Mouse (Mus musculus): ENCODE measurements at regions not wholly inside any gene's neighbourhood (a gene's known extent, or its start where the extent isn't known, plus 50 kb on each side); places are given as distances from the start of the nearest gene placed in this dataset.
A peak's percentile ranks its signal among the peaks of the same experiment; 100 is the strongest.

DNA sequence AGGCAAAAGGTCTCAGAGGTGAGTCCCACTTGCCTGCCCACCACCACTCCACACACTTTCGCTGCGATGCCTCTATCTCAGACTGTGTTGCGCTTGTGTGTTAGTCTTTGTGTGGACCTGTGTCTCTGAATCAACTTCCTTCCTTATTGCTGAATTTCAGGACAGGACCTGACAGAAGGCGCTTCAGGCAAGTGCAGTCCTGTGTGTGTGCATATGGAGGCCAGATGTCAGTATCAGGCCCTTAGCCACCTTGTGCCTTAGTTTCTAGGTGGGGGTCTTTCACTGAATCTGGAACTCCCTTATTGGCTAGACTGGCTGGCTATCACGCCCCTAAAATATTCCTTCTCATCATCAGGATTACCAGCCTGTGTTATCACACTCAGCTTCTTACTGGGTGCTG is 391.6 kb upstream of the Zmiz1 start:
- DNase-seq, result no peak

GRCm38 (mm10) chr14:25068430-25068829 is 390.6 kb upstream of the Zmiz1 start:
- DNase-seq, result peak; percentile 82

DNA sequence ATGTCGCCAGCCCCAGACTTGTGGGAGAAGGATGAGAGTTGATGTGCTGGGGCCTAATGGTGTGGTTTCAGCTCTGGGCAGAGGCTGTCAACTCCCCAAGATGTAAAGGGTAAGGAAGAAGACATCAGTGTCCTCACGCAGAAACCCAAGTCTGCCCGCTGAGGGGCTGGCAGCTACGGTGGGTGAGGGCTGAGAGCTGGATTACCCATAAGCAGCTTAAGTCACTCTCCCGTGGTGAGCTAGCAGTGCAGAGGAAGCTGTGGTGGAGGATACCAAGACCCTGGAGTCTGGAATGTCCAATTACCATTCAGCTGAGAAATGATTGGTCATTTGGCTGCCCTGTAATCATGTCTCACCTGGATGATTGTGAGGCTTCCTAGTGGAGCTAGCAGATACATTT is 385.8 kb upstream of the Zmiz1 start:
- DNase-seq, result no peak

DNA sequence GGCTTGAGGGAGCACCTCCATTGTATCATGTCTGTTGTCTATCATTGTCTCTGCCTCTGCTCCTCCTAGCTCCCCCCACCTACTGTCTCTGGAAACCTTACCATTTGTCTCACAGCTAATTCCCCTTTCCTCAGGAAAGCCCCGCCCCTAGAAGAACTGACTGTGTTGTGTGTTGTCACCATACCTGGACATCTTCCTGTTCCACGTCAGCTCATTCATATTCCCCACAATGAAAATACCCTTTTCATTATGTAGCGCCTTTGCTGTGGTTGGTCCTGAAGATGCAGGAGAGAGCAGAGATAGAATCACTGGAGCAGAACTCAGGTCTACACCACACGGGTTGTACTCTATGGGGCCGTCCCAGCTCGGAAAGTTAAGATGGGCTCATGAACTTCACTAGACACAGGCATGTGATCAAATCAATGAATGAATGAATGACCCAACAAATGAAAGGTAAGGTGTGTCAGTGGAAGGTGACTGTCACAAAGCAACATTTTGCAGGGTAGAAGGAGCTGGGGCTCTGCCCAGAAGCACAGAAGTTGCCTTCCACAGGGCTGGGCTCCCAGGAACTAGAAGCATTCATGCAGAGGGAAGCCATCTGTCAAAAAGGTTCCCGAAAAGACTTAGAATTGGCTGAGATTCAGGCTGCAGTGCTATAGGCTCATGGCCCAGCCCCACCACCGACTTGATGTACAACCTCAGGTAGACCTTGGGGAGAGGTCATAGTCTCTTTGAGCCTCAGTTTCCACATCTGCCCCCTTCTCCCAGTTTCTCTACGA is 384.8 kb upstream of the Zmiz1 start:
- DNase-seq, result no peak

- no peak for DNase-seq
Observed at GRCm38 (mm10) chr14:25074891-25075290, 384.1 kb upstream of the Zmiz1 start.

GRCm38 (mm10) chr14:25080431-25080830 is 378.6 kb upstream of the Zmiz1 start:
- no peak for DNase-seq

DNA sequence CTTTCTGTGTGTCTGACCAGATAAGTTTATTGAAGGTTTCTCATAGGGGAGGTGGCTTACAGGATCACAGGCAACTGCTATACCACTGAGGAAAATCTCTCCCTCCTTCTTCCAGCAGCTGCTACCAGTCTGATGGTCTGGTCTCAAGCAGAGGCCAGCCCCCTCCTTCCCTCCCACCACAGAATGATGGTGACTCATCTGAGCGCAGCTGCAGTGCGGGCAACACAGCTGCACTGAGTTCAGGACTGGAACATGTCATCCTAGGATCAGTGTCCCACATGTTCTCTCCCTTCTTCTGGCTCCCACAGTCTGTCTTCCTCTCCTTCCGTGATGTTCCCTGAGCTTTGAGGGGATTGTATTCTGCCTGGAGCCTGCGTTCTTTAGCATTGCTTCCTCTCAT is 375.1 kb upstream of the Zmiz1 start:
- DNase-seq, result peak; percentile 14

DNA sequence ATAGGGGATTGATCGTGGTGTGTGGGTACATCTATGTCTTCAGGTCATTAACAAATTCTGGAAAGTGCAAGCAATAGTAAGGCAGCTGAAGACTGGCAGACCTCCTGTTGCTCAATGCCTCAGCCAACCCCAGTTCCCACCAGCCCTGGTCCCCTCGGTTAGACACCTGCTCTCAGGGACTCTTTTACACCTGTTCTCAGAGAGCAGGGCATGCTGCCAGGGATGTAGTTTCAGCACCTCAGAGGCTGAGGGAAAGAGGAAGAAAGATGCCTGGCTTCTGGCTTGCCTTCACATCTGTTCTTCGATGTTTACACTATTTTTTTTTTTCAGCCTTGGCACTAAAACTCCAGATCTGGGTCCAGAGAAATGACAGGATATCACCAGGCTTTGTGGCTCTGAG is 362.2 kb upstream of the Zmiz1 start:
- DNase-seq, result no peak

GRCm38 (mm10) chr14:25105391-25105790 is 353.6 kb upstream of the Zmiz1 start:
- DNase-seq, result no peak

- DNase-seq, result no peak
Observed at GRCm38 (mm10) chr14:25106451-25106850, 352.5 kb upstream of the Zmiz1 start.

DNA sequence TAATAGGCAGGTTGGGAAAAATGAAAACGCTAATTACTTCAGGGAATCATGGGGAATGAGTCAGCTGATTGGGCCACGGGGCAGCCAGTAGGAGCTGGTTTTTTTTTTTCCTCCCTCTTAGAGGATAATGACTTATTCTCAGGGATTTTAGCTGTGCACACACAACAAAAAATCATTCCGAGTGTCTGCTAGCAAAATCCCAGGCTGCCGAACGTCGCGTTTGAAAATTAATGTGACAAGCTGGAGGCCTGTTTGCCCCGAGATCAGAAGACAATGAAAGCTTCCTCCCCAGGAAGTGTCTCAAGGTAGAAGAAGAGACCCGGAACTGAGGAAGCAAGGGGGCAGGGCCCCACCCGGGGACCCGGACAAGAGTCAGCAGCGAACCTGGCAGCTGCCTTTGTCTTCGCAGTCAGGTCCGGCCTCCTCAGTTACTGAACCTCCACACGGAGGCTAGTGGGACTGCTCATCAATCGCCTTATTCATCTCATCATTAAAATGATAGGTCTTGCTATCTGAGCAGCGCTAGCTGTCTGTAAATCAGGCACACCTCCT is 350.8 kb upstream of the Zmiz1 start:
- DNase-seq, result peak; percentile 53

- peak; percentile 63 for DNase-seq
Observed at GRCm38 (mm10) chr14:25108701-25109290, 350.2 kb upstream of the Zmiz1 start.

- DNase-seq, result no peak
Observed at GRCm38 (mm10) chr14:25109691-25110090, 349.3 kb upstream of the Zmiz1 start.

DNA sequence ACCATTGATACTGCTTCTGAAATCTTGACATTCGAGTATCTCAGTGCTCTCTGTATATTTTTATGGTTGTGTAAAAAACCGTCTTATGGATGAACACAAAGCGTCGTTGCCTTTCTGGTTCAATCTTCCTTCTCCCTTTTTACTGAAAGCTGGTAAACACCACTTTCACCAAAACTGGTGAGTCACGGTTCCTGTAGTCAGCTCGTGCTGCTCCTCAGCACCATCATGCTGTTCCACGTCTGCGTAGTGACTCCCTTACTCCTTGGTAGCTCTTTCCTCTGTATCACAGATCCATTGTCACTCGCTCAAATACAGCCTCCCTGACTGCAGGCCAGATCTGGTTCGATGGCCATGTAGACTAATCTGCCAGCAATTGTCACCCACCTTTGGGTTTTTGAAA is 346.2 kb upstream of the Zmiz1 start:
- DNase-seq, result no peak

GRCm38 (mm10) chr14:25113326-25113725 is 345.7 kb upstream of the Zmiz1 start:
- DNase-seq, result peak; percentile 28

- peak; percentile 85 for DNase-seq
Observed at GRCm38 (mm10) chr14:25116424-25116823, 342.6 kb upstream of the Zmiz1 start.

DNA sequence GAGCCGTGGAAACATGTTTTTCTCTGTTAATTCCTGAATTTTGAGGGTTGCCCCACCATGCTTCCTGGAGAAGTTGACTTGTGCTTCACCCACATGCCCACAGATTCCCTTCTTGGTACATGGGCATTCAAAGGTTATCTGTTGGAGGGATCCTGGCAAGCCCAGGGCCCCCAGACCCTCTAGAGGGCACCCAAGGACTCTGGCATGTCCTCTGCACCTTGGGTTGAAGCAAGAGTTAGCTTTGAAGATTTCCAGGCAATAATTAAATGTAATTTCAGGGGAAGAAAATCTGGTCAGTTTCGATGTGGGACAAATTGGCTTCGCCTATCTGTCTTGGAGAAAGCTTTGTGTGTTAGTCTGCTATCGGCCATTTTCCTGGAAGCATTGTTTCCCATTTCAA is 339.0 kb upstream of the Zmiz1 start:
- no peak for DNase-seq

GRCm38 (mm10) chr14:25120506-25120905 is 338.5 kb upstream of the Zmiz1 start:
- no peak for DNase-seq

GRCm38 (mm10) chr14:25122971-25123535 is 335.9 kb upstream of the Zmiz1 start:
- DNase-seq, result peak; percentile 21

GRCm38 (mm10) chr14:25123541-25124337 is 335.2 kb upstream of the Zmiz1 start:
- DNase-seq, result no peak

DNA sequence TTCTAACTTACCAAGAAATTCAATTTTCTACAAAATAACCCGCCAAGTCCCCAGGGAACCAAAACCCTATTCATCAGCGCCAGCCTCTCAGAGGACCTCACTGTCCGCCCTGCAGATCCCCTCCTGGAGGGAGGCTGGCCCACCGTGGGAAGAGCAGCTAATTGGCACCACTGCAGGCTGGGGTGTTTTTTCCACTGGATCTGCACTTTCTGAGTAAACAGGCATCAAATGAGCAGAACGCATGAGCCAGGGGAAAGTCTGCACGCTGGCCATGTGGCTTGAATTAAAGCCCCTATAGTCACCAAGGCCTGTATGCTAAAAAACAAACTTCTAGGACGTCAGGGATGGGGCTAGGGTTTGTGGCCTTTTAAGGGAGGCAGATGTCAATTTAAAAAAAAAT is 332.4 kb upstream of the Zmiz1 start:
- DNase-seq, result no peak

DNA sequence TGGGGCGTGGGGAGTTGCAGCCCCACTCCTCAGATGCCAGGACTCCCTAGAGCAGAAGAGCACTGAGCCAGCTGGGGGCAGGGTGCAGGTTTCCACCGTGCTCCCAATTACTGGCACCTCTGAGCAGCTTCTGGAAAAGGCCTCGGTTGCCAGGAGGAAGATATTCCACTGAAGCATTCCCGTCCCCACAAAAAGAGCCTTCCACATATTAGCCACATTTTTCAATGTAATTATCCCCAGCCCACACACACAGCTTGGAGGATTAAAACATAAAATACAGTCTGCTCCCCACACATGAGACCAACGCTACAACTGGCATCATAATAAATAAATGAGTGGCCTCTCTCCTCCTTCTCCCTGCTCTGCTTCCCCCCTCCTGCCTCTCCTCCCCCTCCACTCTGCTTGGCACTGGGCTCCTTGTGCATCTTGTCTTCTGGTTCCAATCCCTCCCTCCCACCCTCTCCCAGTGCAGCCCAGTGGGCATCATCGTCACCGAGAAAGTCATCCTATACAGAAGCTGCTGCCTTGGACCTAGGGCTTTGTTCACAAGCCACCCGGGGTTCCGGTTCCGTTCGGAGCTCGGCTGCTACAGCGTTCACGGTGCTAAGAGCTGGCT is 331.3 kb upstream of the Zmiz1 start:
- no peak for DNase-seq

All from adrenal gland, postnatal 14 days (tissue).